Comparison of ENCODE assay signal across 10 mouse cellular contexts in genomic region chr1:34074245-34075187, GRCm38 (mm10).
DNase-seq lines count a peak whose midpoint lies in the region; ATAC-seq and TF ChIP-seq lines count a peak whose summit lies in the region.
"Had no signal": no experiment of that assay in that cellular context is flagged by ENCODE, and none has a peak within 500 bp of the region (broad histone marks: within the 10 kb centered on the region; RNA-seq: fewer than 3 reads in every experiment).

No protein-coding gene starts in this region.

- no peaks in the 10 kb centered on the region for H3K27me3 ChIP-seq in heart, embryonic 16.5 days (ENCODE audit: control insufficient read depth, insufficient read depth, low read length)
- no peaks in the 10 kb centered on the region for H3K27me3 ChIP-seq in midbrain, embryonic 15.5 days (replicated peaks)
- H3K27me3 ChIP-seq: lung, embryonic 15.5 days had no signal

- H3K4me2 ChIP-seq in heart, embryonic 16.5 days (ENCODE audit: low read depth, low read length) = peak overlapping the region; percentile 45; the same call in 1 of the 2 replicates
- no peak overlapping the region for H3K4me2 ChIP-seq in midbrain, embryonic 15.5 days
- H3K4me2 ChIP-seq: lung, embryonic 15.5 days had no signal

- DNase-seq in heart, postnatal 36 days = no peak
- DNase-seq in Muller cell, postnatal 12 days (ENCODE audit: inconsistent ontology term) = peak; percentile 35
- no peak for DNase-seq in urinary bladder, postnatal 4 days (ENCODE audit: low spot score in 2 of 2)
- DNase-seq in B cell, adult 2 months = no peak
- DNase-seq: layer of hippocampus, adult 9-11 months had no signal

- 44% methylated on average over 15 of the region's 15 CpGs for WGBS in heart, embryonic 16.5 days
- 23% methylated on average over 15 of the region's 15 CpGs for WGBS in midbrain, embryonic 15.5 days

- H3K9me3 ChIP-seq in heart, embryonic 16.5 days (replicated peaks; ENCODE audit: control insufficient read depth, low read length) = no peaks in the 10 kb centered on the region
- H3K9me3 ChIP-seq in midbrain, embryonic 15.5 days = no peaks in the 10 kb centered on the region
- H3K9me3 ChIP-seq: lung, embryonic 15.5 days had no signal

- ATAC-seq in heart, embryonic 16.5 days (replicated peaks; ENCODE audit: extremely low read depth, insufficient read depth, low FRiP score) = no peak
- peak; percentile 53 for ATAC-seq in midbrain, embryonic 15.5 days (replicated peaks)
- ATAC-seq in frontal cortex, adult (ENCODE audit: low TSS enrichment) = no peak

- no peak for TF ChIP-seq CTCF in embryonic fibroblast, embryonic 13.5 days (IDR thresholded peaks at IDR 0.05; ENCODE audit: borderline replicate concordance, insufficient read depth, low read length)

- H3K9ac ChIP-seq in heart, embryonic 16.5 days (ENCODE audit: low read length) = peak overlapping the region; percentile 21; the same call in 1 of the 2 replicates
- no peak overlapping the region for H3K9ac ChIP-seq in midbrain, embryonic 15.5 days
- H3K9ac ChIP-seq: lung, embryonic 15.5 days had no signal

- H3K4me1 ChIP-seq in heart, embryonic 16.5 days (ENCODE audit: control insufficient read depth, insufficient read depth, low read length) = peaks cover 57% of the 10 kb centered on the region
- peaks cover 30% of the 10 kb centered on the region for H3K4me1 ChIP-seq in embryonic fibroblast, embryonic 13.5 days (ENCODE audit: control insufficient read depth, insufficient read depth, low read length)
- H3K4me1 ChIP-seq in midbrain, embryonic 15.5 days = peaks cover 18% of the 10 kb centered on the region

- no peak for TF ChIP-seq POLR2A in embryonic fibroblast, embryonic 13.5 days (IDR thresholded peaks at IDR 0.05; ENCODE audit: low read depth, low read length)

- H3K27ac ChIP-seq in heart, embryonic 16.5 days (ENCODE audit: low read length) = peak overlapping the region; percentile 49
- 0 out of 2 replicates have a peak overlapping the region, but pooled peaks have one; percentile 0 for H3K27ac ChIP-seq in embryonic fibroblast, embryonic 13.5 days (ENCODE audit: insufficient read depth, low read length)
- H3K27ac ChIP-seq in midbrain, embryonic 15.5 days = 0 out of 2 replicates have a peak overlapping the region, but pooled peaks have one; percentile 15
- H3K27ac ChIP-seq: lung, embryonic 15.5 days had no signal

- intact Hi-C loops in heart, postnatal 36 days (cut with DNase I) = no loop called here

- no peaks in the 10 kb centered on the region for H3K36me3 ChIP-seq in heart, embryonic 16.5 days (ENCODE audit: control insufficient read depth, insufficient read depth)
- no peaks in the 10 kb centered on the region for H3K36me3 ChIP-seq in midbrain, embryonic 15.5 days (replicated peaks)
- H3K36me3 ChIP-seq: lung, embryonic 15.5 days had no signal

- H3K4me3 ChIP-seq in heart, embryonic 16.5 days (ENCODE audit: low read length) = no peak overlapping the region
- no peak overlapping the region for H3K4me3 ChIP-seq in embryonic fibroblast, embryonic 13.5 days (ENCODE audit: insufficient read depth, low read length)
- no peak overlapping the region for H3K4me3 ChIP-seq in midbrain, embryonic 15.5 days
- H3K4me3 ChIP-seq: lung, embryonic 15.5 days had no signal
